Mouse (Mus musculus): ENCODE results near the gene Pitpnm1. TPM values are rescaled to one million over a fixed set of nuclear protein-coding genes. Genes with fewer than 3 reads are reported as not detected.

The Pitpnm1 gene
- polyA plus RNA-seq, 1 experiment = 42.3 TPM

DNA sequence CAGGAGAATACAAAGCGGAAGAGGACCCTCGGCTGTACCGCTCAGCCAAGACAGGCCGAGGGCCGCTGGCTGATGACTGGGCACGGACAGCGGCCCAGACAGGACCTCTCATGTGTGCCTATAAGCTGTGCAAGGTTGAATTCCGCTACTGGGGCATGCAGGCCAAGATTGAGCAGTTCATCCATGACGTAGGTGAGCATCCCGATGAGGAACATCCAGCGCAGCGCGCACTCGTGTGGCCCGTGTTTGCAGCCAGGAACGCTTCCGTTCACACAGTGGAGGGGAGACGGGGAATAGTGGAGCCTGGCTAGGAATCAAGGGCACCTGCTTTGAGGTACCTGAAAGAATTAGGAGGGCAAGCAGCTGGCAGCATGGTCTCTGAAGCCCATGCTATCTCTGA lies 3.5 kb downstream of the Pitpnm1 start:
- H3K4me3 ChIP-seq = no peak overlapping the region
- peaks cover 7% of the 10 kb centered on the region for H3K79me2 ChIP-seq (ENCODE audit: control insufficient read depth, insufficient read depth)
- no peak for TF ChIP-seq MYOG (IDR thresholded peaks at IDR 0.05; ENCODE audit: control insufficient read depth in 1 of 3, insufficient read depth in 1 of 3, insufficient read length in 2 of 3, low read depth in 2 of 3)
- H3K36me3 ChIP-seq (ENCODE audit: control insufficient read depth, insufficient read depth) = no peaks in the 10 kb centered on the region
- H3K27me3 ChIP-seq (ENCODE audit: control insufficient read depth, insufficient read depth, insufficient read length) = no peaks in the 10 kb centered on the region
- no peak overlapping the region for H3ac ChIP-seq (ENCODE audit: control insufficient read depth, insufficient read length)
- H3K4me2 ChIP-seq (ENCODE audit: low read depth) = no peak overlapping the region

GRCm38 (mm10) chr19:4103792-4104191 lies 4.0 kb downstream of the Pitpnm1 start:
- TF ChIP-seq USF1 (IDR thresholded peaks at IDR 0.05; ENCODE audit: low read depth) = no peak
- Histone ChIP-seq H3ac (ENCODE audit: control insufficient read depth, insufficient read length) (no peak overlapping the region), H3K27me3 (ENCODE audit: control insufficient read depth, insufficient read depth, insufficient read length) (no peaks in the 10 kb centered on the region), H3K36me3 (ENCODE audit: control insufficient read depth, insufficient read depth) (no peaks in the 10 kb centered on the region), H3K4me3 (no peak overlapping the region), H3K4me2 (ENCODE audit: low read depth) (no peak overlapping the region), H3K79me2 (ENCODE audit: control insufficient read depth, insufficient read depth) (peaks cover 5% of the 10 kb centered on the region)

- Histone ChIP-seq H3ac (ENCODE audit: control insufficient read depth, insufficient read length) (no peak overlapping the region), H3K4me3 (no peak overlapping the region), H3K36me3 (ENCODE audit: control insufficient read depth, insufficient read depth) (no peaks in the 10 kb centered on the region), H3K4me2 (ENCODE audit: low read depth) (no peak overlapping the region), H3K27me3 (ENCODE audit: control insufficient read depth, insufficient read depth, insufficient read length) (no peaks in the 10 kb centered on the region), H3K79me2 (ENCODE audit: control insufficient read depth, insufficient read depth) (peaks cover 5% of the 10 kb centered on the region)
- TF ChIP-seq MYOD1 (IDR thresholded peaks at IDR 0.05; ENCODE audit: control insufficient read depth in 1 of 3, insufficient read length in 2 of 3, low read depth in 2 of 3) (no peak), MYOG (IDR thresholded peaks at IDR 0.05; ENCODE audit: control insufficient read depth in 1 of 3, insufficient read depth in 1 of 3, insufficient read length in 2 of 3, low read depth in 2 of 3) (no peak), CEBPB (IDR thresholded peaks at IDR 0.05; ENCODE audit: insufficient read depth, poor library complexity, severe bottlenecking) (no peak), TCF12 (IDR thresholded peaks at IDR 0.05; ENCODE audit: insufficient read depth, poor library complexity, severe bottlenecking) (no peak), SRF (IDR thresholded peaks at IDR 0.05; ENCODE audit: control insufficient read depth, insufficient read length, low read depth) (no peak), REST (IDR thresholded peaks at IDR 0.05; ENCODE audit: insufficient read depth, insufficient read length) (no peak), POLR2AphosphoS2 (IDR thresholded peaks at IDR 0.05; ENCODE audit: insufficient read length, low read depth) (no peak), MAX (IDR thresholded peaks at IDR 0.05; ENCODE audit: low read depth) (no peak), E2F4 (IDR thresholded peaks at IDR 0.05; ENCODE audit: insufficient read depth) (no peak), USF1 (IDR thresholded peaks at IDR 0.05; ENCODE audit: low read depth) (no peak), POLR2A (IDR thresholded peaks at IDR 0.05; ENCODE audit: insufficient read length, low read depth) (no peak), TCF3 (IDR thresholded peaks at IDR 0.05; ENCODE audit: insufficient read length, low read depth) (no peak)
These were observed 4.9 kb downstream of the Pitpnm1 start for GRCm38 (mm10) chr19:4104675-4105194.

DNA sequence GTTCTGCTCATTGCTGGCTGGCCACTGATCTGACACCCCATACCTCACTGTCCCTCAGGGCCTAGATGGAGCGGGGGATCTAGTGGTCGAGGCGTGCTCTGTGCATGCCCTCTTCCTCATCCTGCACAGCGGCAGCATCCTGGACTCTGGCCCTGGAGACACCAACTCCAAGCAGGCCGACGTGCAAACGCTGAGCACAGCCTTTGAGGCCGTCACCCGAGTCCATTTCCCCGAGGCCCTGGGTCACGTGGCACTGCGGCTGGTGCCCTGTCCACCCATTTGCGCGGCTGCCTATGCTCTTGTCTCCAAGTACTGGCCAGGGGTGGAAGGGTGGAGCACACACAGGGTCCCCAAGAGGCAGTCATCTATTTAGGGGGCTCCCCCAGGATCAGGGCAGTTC lies 6.9 kb downstream of the Pitpnm1 start:
- H3ac ChIP-seq (ENCODE audit: control insufficient read depth, insufficient read length) = no peak overlapping the region
- TF ChIP-seq TCF3 (IDR thresholded peaks at IDR 0.05; ENCODE audit: insufficient read length, low read depth) (no peak), USF1 (IDR thresholded peaks at IDR 0.05; ENCODE audit: low read depth) (no peak), POLR2A (IDR thresholded peaks at IDR 0.05; ENCODE audit: insufficient read length, low read depth) (no peak), POLR2AphosphoS2 (IDR thresholded peaks at IDR 0.05; ENCODE audit: insufficient read length, low read depth) (no peak), CEBPB (IDR thresholded peaks at IDR 0.05; ENCODE audit: insufficient read depth, poor library complexity, severe bottlenecking) (no peak), MYOG (IDR thresholded peaks at IDR 0.05; ENCODE audit: control insufficient read depth in 1 of 3, insufficient read depth in 1 of 3, insufficient read length in 2 of 3, low read depth in 2 of 3) (no peak), E2F4 (IDR thresholded peaks at IDR 0.05; ENCODE audit: insufficient read depth) (no peak)
- H3K79me2 ChIP-seq (ENCODE audit: control insufficient read depth, insufficient read depth) = no peaks in the 10 kb centered on the region
- no peak overlapping the region for H3K4me3 ChIP-seq
- H3K4me2 ChIP-seq (ENCODE audit: low read depth) = no peak overlapping the region
- peaks cover 3% of the 10 kb centered on the region for H3K36me3 ChIP-seq (ENCODE audit: control insufficient read depth, insufficient read depth)
- no peaks in the 10 kb centered on the region for H3K27me3 ChIP-seq (ENCODE audit: control insufficient read depth, insufficient read depth, insufficient read length)

- no peak overlapping the region for H3K4me3 ChIP-seq
- H3K4me2 ChIP-seq (ENCODE audit: low read depth) = no peak overlapping the region
- TF ChIP-seq SRF (IDR thresholded peaks at IDR 0.05; ENCODE audit: control insufficient read depth, insufficient read length, low read depth) (no peak), E2F4 (IDR thresholded peaks at IDR 0.05; ENCODE audit: insufficient read depth) (no peak), TCF12 (IDR thresholded peaks at IDR 0.05; ENCODE audit: insufficient read depth, poor library complexity, severe bottlenecking) (no peak), REST (IDR thresholded peaks at IDR 0.05; ENCODE audit: insufficient read depth, insufficient read length) (no peak), USF1 (IDR thresholded peaks at IDR 0.05; ENCODE audit: low read depth) (no peak), MYOG (IDR thresholded peaks at IDR 0.05; ENCODE audit: control insufficient read depth in 1 of 3, insufficient read depth in 1 of 3, insufficient read length in 2 of 3, low read depth in 2 of 3) (no peak), TCF3 (IDR thresholded peaks at IDR 0.05; ENCODE audit: insufficient read length, low read depth) (no peak), MAX (IDR thresholded peaks at IDR 0.05; ENCODE audit: low read depth) (no peak), POLR2A (IDR thresholded peaks at IDR 0.05; ENCODE audit: insufficient read length, low read depth) (no peak), CEBPB (IDR thresholded peaks at IDR 0.05; ENCODE audit: insufficient read depth, poor library complexity, severe bottlenecking) (no peak), MYOD1 (IDR thresholded peaks at IDR 0.05; ENCODE audit: control insufficient read depth in 1 of 3, insufficient read length in 2 of 3, low read depth in 2 of 3) (no peak), POLR2AphosphoS2 (IDR thresholded peaks at IDR 0.05; ENCODE audit: insufficient read length, low read depth) (no peak)
- H3K79me2 ChIP-seq (ENCODE audit: control insufficient read depth, insufficient read depth) = no peaks in the 10 kb centered on the region
- no peaks in the 10 kb centered on the region for H3K27me3 ChIP-seq (ENCODE audit: control insufficient read depth, insufficient read depth, insufficient read length)
- H3ac ChIP-seq (ENCODE audit: control insufficient read depth, insufficient read length) = no peak overlapping the region
- peaks cover 5% of the 10 kb centered on the region for H3K36me3 ChIP-seq (ENCODE audit: control insufficient read depth, insufficient read depth)
These were observed 8.7 kb downstream of the Pitpnm1 start for GRCm38 (mm10) chr19:4108535-4108934.
